Mouse (Mus musculus) embryonic facial prominence, embryonic 15.5 days (tissue): ENCODE measurements around the gene Gcsam. TPM values are rescaled to one million over a fixed set of nuclear protein-coding genes. Genes with fewer than 3 reads are reported as not detected.

Experiments used
- polyA plus RNA-seq: library from polyadenylated mRNA; unstranded; fragments of >200 nt; fragmentation: Nextera tagmentation; extraction: Ambion mirVana; gene quantifications from 2 replicates; pipeline ENCODE4 v1.2.1, GENCODE M21; 2015

Gcsam gene
- polyA plus RNA-seq, 1 experiment from 2014 or later: 2.8 TPM

Other genes with a start within 250 kb of the Gcsam start
- gene Cd200, start 201.3 kb upstream of the Gcsam start, polyA plus RNA-seq: 50.0 and 51.7 TPM in 2 replicates
- not detected in 2 replicates for gene Gm609, start 117.4 kb upstream of the Gcsam start, polyA plus RNA-seq
- gene Gm17783, start 78.3 kb upstream of the Gcsam start, polyA plus RNA-seq: not detected in 2 replicates
- gene Slc9c1, start 75.1 kb upstream of the Gcsam start, polyA plus RNA-seq: not detected in 2 replicates
- 0.79 and 1.5 TPM in 2 replicates for gene BC016579, start 43.7 kb downstream of the Gcsam start, polyA plus RNA-seq
- 0.20 and 0.22 TPM in 2 replicates for gene Tmprss7, start 83.3 kb downstream of the Gcsam start, polyA plus RNA-seq
- gene Tagln3, start 114.2 kb downstream of the Gcsam start, polyA plus RNA-seq: 8.9 and 10.3 TPM in 2 replicates
- 32.4 and 33.2 TPM in 2 replicates for gene Abhd10, start 132.6 kb downstream of the Gcsam start, polyA plus RNA-seq